Mouse (Mus musculus) midbrain, embryonic 14.5 days (tissue): ENCODE data around the gene Cdkn1a. TPM values are rescaled to one million over a fixed set of nuclear protein-coding genes. Genes with fewer than 3 reads are reported as not detected.

Experiments used
- ATAC-seq: fragments of 200-750 bp; cut with Nextera tagmentation; 2 replicates; pipeline ENCODE4 v1.8.0; 2017; ENCODE audit warnings: moderate number of reproducible peaks, moderate library complexity; ENCODE audit not compliant: low FRiP score, low TSS enrichment
- DNase-seq: peaks from one replicate; pipeline ENCODE4 v3.0.0-alpha.2; 2015
- H3K27ac ChIP-seq: fragments of 300-500 bp; sonication (generic); replicated peaks from 2 replicates; pipeline ENCODE4 v1.5.1; 2014; ENCODE audit warnings: mild to moderate bottlenecking, low read depth, low read length, moderate library complexity
- H3K27me3 ChIP-seq: fragments of 300-500 bp; sonication (generic); 2 replicates; pipeline ENCODE4 v1.6.1; 2014; ENCODE audit warnings: low read length, control low read depth, mixed read lengths; ENCODE audit not compliant: control insufficient read depth, insufficient read depth
- H3K36me3 ChIP-seq: fragments of 300-500 bp; sonication (generic); 2 replicates; pipeline ENCODE4 v1.6.1; 2014; ENCODE audit warnings: low read length, control low read depth; ENCODE audit not compliant: control insufficient read depth, insufficient read depth
- H3K4me1 ChIP-seq: fragments of 300-500 bp; sonication (generic); 2 replicates; pipeline ENCODE4 v1.6.1; 2014; ENCODE audit warnings: mild to moderate bottlenecking, antibody characterized with exemption, low read length, control low read depth; ENCODE audit not compliant: control insufficient read depth, insufficient read depth
- H3K4me2 ChIP-seq: fragments of 300-500 bp; sonication (generic); 2 replicates; pipeline ENCODE4 v1.6.1; 2014; ENCODE audit warnings: mild to moderate bottlenecking, low read length, moderate library complexity
- H3K4me3 ChIP-seq: fragments of 300-500 bp; sonication (generic); replicated peaks from 2 replicates; pipeline ENCODE4 v1.5.1; 2014; ENCODE audit warnings: low read depth, low read length
- H3K9ac ChIP-seq: fragments of 300-500 bp; sonication (generic); replicated peaks from 2 replicates; pipeline ENCODE4 v1.6.1; 2014; ENCODE audit warnings: mild to moderate bottlenecking, low read length, moderate library complexity
- H3K9me3 ChIP-seq: fragments of 300-500 bp; sonication (generic); 2 replicates; pipeline ENCODE4 v1.6.1; 2016; ENCODE audit warnings: low read length, control low read depth, mixed read lengths; ENCODE audit not compliant: control insufficient read depth
- WGBS: fragments of 180-500 bp; shearing (Covaris S2); extraction: QIAGEN DNeasy Blood & Tissue Kit; methylation state at CpG from one replicate; pipeline ENCODE4 v1.1.7; 2014; 5-methylcytosine and 5-hydroxymethylcytosine counted together
- polyA plus RNA-seq: library from polyadenylated mRNA; unstranded; fragments of >200 nt; fragmentation: Nextera tagmentation; extraction: Ambion mirVana; gene quantifications from 2 replicates; pipeline ENCODE4 v1.2.1, GENCODE M21; 2014

Cdkn1a gene
- polyA plus RNA-seq, 1 experiment from 2014 or later = 80.8 TPM

- ATAC-seq = no peak
- H3K27me3 ChIP-seq = no peaks in the 10 kb centered on the region
- H3K36me3 ChIP-seq = no peaks in the 10 kb centered on the region
- DNase-seq = no peak
- WGBS = 97% methylated on average over 3 of the region's 3 CpGs
- no peaks in the 10 kb centered on the region for H3K9me3 ChIP-seq
- H3K4me3 ChIP-seq = no peak overlapping the region
- no peak overlapping the region for H3K9ac ChIP-seq
- no peak overlapping the region for H3K27ac ChIP-seq
- H3K4me2 ChIP-seq = no peak overlapping the region
- H3K4me1 ChIP-seq = no peaks in the 10 kb centered on the region
Observed at GRCm38 (mm10) chr17:29126561-29126960, 35.8 kb downstream of the Cdkn1a start.

GRCm38 (mm10) chr17:29129341-29129740, 38.6 kb downstream of the Cdkn1a start:
- no peaks in the 10 kb centered on the region for H3K9me3 ChIP-seq
- WGBS = 57% methylated on average over 5 of the region's 5 CpGs

DNA sequence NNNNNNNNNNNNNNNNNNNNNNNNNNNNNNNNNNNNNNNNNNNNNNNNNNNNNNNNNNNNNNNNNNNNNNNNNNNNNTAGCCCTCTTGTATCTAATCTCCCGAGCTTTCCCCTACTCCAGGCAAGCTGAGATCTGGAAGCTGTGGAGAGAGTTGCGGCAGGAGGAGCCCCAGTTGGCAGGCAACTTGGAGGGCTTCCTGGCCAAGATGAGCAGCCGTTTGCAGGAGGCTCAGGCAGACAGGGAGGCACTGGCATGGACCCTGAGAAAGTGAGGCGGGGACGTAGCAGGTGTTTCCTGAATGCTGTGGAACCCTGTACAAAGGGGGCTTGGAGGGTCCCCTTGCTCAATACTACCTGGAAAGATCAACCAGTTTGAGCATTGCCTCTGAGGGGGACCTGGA, 44.3 kb downstream of the Cdkn1a start:
- ATAC-seq (no peak), DNase-seq (no peak)
- 79% methylated on average over 5 of the region's 5 CpGs for WGBS

More at GRCm38 (mm10) chr17:29129341-29129740, 38.6 kb downstream of the Cdkn1a start:
- no peaks in the 10 kb centered on the region for H3K27me3 ChIP-seq
- H3K4me1 ChIP-seq = no peaks in the 10 kb centered on the region
- H3K4me3 ChIP-seq = no peak overlapping the region
- H3K27ac ChIP-seq = no peak overlapping the region
- H3K36me3 ChIP-seq = no peaks in the 10 kb centered on the region
- no peak for ATAC-seq
- no peak overlapping the region for H3K9ac ChIP-seq
- DNase-seq = no peak
- H3K4me2 ChIP-seq = no peak overlapping the region

GRCm38 (mm10) chr17:29136236-29136635, 45.5 kb downstream of the Cdkn1a start:
- no peak overlapping the region for H3K4me2 ChIP-seq
- H3K9ac ChIP-seq = no peak overlapping the region
- ATAC-seq = no peak
- H3K27ac ChIP-seq = no peak overlapping the region
- no peak overlapping the region for H3K4me3 ChIP-seq
- no peaks in the 10 kb centered on the region for H3K27me3 ChIP-seq
- no peaks in the 10 kb centered on the region for H3K36me3 ChIP-seq
- H3K9me3 ChIP-seq = no peaks in the 10 kb centered on the region
- 63% methylated on average over 6 of the region's 6 CpGs for WGBS
- no peak for DNase-seq
- no peaks in the 10 kb centered on the region for H3K4me1 ChIP-seq

More for the DNA sequence above, 44.3 kb downstream of the Cdkn1a start:
- H3K4me1 ChIP-seq = no peaks in the 10 kb centered on the region
- H3K27ac ChIP-seq = no peak overlapping the region
- no peak overlapping the region for H3K4me2 ChIP-seq
- H3K9me3 ChIP-seq = no peaks in the 10 kb centered on the region
- no peaks in the 10 kb centered on the region for H3K27me3 ChIP-seq
- no peak overlapping the region for H3K4me3 ChIP-seq
- no peaks in the 10 kb centered on the region for H3K36me3 ChIP-seq
- no peak overlapping the region for H3K9ac ChIP-seq

DNA sequence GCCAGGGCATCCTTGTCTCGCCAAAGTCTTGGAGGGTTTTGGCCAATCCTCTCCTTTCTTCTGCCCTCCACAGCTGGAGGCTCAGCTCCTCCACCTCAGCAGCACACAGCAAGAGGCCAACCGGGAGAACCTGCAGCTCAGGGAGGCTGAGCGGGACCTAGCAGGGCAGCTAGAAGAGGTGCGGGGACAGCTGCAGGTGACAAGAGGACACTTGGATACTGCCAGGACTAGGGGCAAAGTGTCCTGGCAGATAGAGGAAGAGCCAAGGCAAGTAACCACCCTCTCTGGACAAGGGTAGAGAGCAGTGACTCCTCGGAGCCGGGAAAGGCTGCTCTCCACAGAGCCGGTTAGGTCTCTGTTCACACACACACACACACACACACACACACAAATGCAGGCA, 47.1 kb downstream of the Cdkn1a start:
- Histone ChIP-seq H3K27ac (no peak overlapping the region), H3K36me3 (no peaks in the 10 kb centered on the region), H3K4me2 (no peak overlapping the region), H3K9me3 (no peaks in the 10 kb centered on the region), H3K4me1 (no peaks in the 10 kb centered on the region), H3K9ac (no peak overlapping the region), H3K4me3 (no peak overlapping the region), H3K27me3 (no peaks in the 10 kb centered on the region)
- ATAC-seq (no peak), DNase-seq (no peak)
- WGBS = 75% methylated on average over 7 of the region's 7 CpGs

DNA sequence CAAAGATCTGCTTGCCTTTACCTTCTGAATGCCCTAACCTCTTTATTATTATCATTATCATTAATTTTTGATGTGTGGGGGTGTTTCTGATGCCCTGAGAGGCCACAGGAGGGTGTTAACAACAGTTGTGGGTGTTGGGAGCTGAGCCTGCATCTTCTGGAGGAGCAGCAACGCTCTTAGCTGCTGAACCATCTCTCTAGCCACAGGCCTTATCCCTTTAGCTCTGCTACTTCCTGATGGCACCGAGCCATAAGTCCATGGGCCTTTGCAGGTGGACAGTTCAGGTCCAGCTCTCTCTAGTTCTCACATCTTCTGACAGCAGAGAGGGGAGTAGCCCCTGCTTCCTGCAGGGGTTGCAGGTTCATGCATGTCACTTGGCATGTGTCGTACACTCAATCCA, 50.8 kb downstream of the Cdkn1a start:
- ATAC-seq = no peak
- H3K27me3 ChIP-seq = no peaks in the 10 kb centered on the region
- no peak for DNase-seq
- no peak overlapping the region for H3K4me2 ChIP-seq
- WGBS = 92% methylated on average over 3 of the region's 3 CpGs
- no peak overlapping the region for H3K4me3 ChIP-seq
- H3K9ac ChIP-seq = no peak overlapping the region
- no peaks in the 10 kb centered on the region for H3K9me3 ChIP-seq
- no peaks in the 10 kb centered on the region for H3K4me1 ChIP-seq
- H3K36me3 ChIP-seq = no peaks in the 10 kb centered on the region
- H3K27ac ChIP-seq = no peak overlapping the region

- no peaks in the 10 kb centered on the region for H3K4me1 ChIP-seq
- 84% methylated on average over 8 of the region's 8 CpGs for WGBS
Observed at GRCm38 (mm10) chr17:29143266-29143665, 52.5 kb downstream of the Cdkn1a start.

DNA sequence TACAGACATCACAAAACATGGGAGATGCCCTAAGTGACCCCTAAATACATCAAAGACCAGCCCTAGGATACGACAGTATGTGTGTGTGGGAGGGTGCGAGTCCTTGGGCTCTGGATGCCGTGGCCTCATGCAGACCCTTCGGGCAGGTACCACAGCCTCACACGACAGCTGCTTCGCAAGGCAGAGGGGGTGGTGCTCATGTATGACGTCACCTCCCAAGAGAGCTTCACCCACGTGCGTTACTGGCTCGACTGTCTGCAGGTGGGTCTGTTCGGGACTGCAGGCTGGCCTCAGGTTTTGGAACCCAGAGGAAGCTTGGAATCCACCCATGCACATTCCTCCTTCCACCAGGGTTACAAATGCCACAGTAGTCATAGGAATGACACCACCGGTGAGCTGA, 54.3 kb downstream of the Cdkn1a start:
- 91% methylated on average over 12 of the region's 12 CpGs for WGBS
- DNase-seq = no peak
- no peak for ATAC-seq

More at GRCm38 (mm10) chr17:29143266-29143665, 52.5 kb downstream of the Cdkn1a start:
- H3K27ac ChIP-seq = no peak overlapping the region
- H3K4me2 ChIP-seq = no peak overlapping the region
- H3K36me3 ChIP-seq = no peaks in the 10 kb centered on the region
- H3K9me3 ChIP-seq = no peaks in the 10 kb centered on the region
- H3K27me3 ChIP-seq = no peaks in the 10 kb centered on the region
- no peak overlapping the region for H3K9ac ChIP-seq
- ATAC-seq = no peak
- DNase-seq = no peak
- no peak overlapping the region for H3K4me3 ChIP-seq

GRCm38 (mm10) chr17:29147273-29147672, 56.5 kb downstream of the Cdkn1a start:
- no peaks in the 10 kb centered on the region for H3K36me3 ChIP-seq
- no peaks in the 10 kb centered on the region for H3K4me1 ChIP-seq
- 80% methylated on average over 14 of the region's 14 CpGs for WGBS
- H3K4me3 ChIP-seq = no peak overlapping the region
- ATAC-seq (no peak), DNase-seq (no peak)
- H3K9me3 ChIP-seq = no peaks in the 10 kb centered on the region
- H3K27me3 ChIP-seq = no peaks in the 10 kb centered on the region
- no peak overlapping the region for H3K9ac ChIP-seq
- no peak overlapping the region for H3K4me2 ChIP-seq
- no peak overlapping the region for H3K27ac ChIP-seq

More for the DNA sequence above, 54.3 kb downstream of the Cdkn1a start:
- Histone ChIP-seq H3K27ac (no peak overlapping the region), H3K9ac (no peak overlapping the region), H3K4me3 (no peak overlapping the region), H3K9me3 (no peaks in the 10 kb centered on the region), H3K4me2 (no peak overlapping the region), H3K4me1 (no peaks in the 10 kb centered on the region), H3K27me3 (no peaks in the 10 kb centered on the region), H3K36me3 (no peaks in the 10 kb centered on the region)
